Mouse (Mus musculus): ENCODE results near the gene Bpifb1.

Gene Bpifb1

DNA sequence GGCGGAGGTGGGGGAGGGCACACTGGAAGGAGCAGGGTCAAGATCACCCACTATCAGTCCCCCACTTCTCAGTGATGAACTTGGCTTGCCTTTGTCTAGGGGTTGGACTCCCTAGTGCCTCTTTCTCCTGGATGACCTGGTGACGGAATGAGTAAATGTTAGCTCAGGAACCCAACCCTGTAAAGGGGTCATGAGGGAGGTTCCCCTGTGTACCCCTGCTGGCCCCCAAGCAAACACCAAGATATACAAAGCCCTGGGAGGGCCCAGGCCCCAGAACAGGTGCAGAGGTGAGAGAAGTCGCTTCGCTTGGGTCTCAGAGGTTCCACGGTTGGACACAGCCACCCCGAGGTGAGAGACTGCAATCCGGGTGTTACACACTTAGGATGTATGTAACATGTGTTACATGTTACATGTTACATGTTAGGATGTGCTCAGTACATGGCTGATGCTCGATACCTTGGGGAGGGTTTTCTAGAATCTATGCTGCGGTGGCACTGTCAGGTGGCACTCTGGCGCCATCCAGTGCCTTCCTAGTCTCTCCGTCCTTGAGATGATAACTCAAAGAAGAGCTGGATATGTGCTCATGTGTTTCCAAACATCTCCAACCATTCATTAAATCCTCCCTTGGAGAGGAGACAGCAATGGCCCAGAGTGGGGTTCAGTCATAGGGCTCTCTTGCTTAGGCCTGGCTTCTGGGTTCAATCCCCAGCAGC lies at the start of gene Bpifb1:
Bpifb1 (plus strand) TSS at position 273 of the 713 bp plus-strand sequence.
- in situ Hi-C loops (cut with MboI, MseI), result loop anchor here in 1 of 2 experiments (25.0 kb wide), 1 partner anchor 653 kb away; the partner anchor contains the start of gene Nol4l

GRCm38 (mm10) chr2:154142580-154142979 lies 48.0 kb upstream of the Bpifb1 start, which contains the start of gene Bpifa1:
TSS of gene Bpifa1 (plus strand) at chr2:154142880.
- in situ Hi-C loops (cut with MboI, MseI), result no loop called here

- in situ Hi-C loops (cut with MboI, MseI), result no loop called here
Observed at GRCm38 (mm10) chr2:154143735-154144134, 46.9 kb upstream of the Bpifb1 start.

DNA sequence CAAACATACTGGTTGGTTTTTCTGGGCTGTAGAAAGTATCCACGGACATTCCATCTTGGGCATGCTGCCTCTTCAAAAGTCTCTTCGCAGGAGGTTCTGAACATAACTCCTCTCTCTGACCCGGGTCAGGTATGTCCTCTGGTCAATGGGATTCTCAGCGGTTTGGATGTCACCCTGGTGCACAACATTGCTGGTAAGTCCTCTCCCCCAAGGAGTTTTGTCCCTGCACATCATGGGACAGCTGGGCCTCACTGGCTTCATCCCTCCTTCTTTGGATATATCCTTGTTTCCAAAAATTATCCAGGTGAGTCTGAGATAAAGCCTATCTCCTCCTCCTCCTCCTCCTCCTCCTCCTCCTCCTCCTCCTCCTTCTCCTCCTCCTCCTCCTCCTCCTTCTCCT lies 43.1 kb upstream of the Bpifb1 start:
- in situ Hi-C loops (cut with MboI, MseI), result no loop called here

DNA sequence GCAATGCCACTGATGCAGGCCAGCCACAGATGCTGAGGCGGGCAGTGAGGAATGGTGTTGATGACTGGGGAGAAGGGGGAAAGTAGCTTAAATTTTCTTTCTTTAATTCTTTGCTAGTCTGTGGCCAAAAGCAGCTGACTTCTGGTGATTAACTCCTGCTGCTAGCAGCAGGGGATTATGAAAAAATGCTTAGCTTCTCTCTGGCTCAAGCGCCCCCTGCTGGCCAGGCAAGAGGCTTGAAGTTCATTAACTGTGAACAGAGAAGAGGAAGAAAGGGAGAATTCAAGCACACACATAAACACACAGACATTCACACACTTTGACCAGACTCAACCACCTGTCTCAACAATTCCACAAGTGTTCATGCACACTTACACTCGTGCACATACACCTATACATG lies 32.2 kb upstream of the Bpifb1 start:
- in situ Hi-C loops (cut with MboI, MseI), result no loop called here

- in situ Hi-C loops (cut with MboI, MseI), result no loop called here
Observed at GRCm38 (mm10) chr2:154162307-154162706, 28.3 kb upstream of the Bpifb1 start, which contains the start of gene Bpifa5. TSS of gene Bpifa5 (plus strand) at chr2:154162607.

- in situ Hi-C loops (cut with MboI, MseI), result no loop called here
Observed at GRCm38 (mm10) chr2:154163306-154163705, 27.3 kb upstream of the Bpifb1 start.

- in situ Hi-C loops (cut with MboI, MseI), result no loop called here
Observed at GRCm38 (mm10) chr2:154169172-154169571, 21.4 kb upstream of the Bpifb1 start.

GRCm38 (mm10) chr2:154171621-154172020 lies 19.0 kb upstream of the Bpifb1 start:
- in situ Hi-C loops (cut with MboI, MseI), result no loop called here

- in situ Hi-C loops (cut with MboI, MseI), result no loop called here
Observed at GRCm38 (mm10) chr2:154173313-154173712, 17.3 kb upstream of the Bpifb1 start.

DNA sequence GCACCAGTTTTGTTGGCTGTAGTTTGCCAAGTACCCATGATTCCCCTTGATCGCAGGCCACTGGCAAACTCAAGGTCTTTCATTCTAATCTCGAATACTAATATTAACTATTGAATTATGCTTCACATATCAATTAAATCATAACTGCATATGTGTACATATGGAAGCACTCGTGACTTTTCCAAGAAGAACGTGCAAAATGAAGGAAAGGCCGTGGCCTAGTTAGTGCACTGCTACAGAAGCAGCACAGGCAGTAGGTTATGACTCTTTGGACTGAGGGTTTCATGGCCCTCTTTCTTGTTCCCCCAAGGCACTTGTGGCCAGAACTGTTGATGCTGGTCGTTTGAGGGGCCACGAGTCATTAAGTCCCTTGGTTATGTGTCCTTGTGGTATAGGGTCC lies 8.7 kb upstream of the Bpifb1 start:
- in situ Hi-C loops (cut with MboI, MseI), result loop anchor here in 1 of 2 experiments (25.0 kb wide), 1 partner anchor 645 kb away; the partner anchor contains the start of gene Nol4l

GRCm38 (mm10) chr2:154183061-154183460 lies 7.6 kb upstream of the Bpifb1 start:
- in situ Hi-C loops (cut with MboI, MseI), result loop anchor here in 1 of 2 experiments (25.0 kb wide), 1 partner anchor 646 kb away; the partner anchor contains the start of gene Nol4l

DNA sequence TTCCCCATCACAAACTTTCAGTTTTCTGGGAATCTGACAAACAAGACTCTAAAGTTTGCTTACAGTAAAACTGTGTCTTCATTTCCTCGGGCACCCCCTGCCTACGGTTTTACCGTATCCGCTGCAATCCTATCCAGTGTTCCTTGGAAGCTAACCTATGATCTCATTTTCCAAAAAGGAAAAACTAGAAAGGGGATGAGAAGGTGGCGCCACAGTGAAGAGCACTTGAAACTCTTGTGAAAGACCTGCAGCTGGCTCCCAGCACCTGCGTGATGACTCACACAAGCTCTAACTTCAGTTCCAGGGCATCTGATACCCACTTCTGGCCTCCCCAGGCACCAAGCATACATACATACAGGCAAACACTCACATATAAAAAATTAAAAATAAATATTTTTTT lies 5.3 kb upstream of the Bpifb1 start:
- in situ Hi-C loops (cut with MboI, MseI), result loop anchor here in 1 of 2 experiments (25.0 kb wide), 1 partner anchor 648 kb away; the partner anchor contains the start of gene Nol4l

- in situ Hi-C loops (cut with MboI, MseI), result loop anchor here in 1 of 2 experiments (25.0 kb wide), 1 partner anchor 648 kb away; the partner anchor contains the start of gene Nol4l
Observed at GRCm38 (mm10) chr2:154185748-154186147, 4.9 kb upstream of the Bpifb1 start.

DNA sequence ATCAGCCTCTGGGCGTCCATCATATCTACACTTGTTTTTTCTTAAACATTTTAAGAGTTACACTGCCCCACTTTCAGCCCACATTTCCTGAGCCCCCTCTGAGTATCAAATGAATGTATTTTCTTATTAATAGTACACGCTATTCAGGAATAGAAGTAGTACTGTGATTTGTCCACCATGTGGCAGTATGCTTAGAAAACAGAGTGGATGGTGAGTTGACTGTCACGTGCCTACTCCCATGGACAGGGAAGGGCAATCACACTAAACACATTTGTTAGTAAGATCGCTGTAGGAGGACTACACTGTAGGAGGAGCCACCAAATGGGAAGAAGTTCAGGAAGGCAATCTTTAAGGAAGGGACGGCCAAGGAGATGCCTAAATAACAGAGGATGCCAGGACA lies 3.1 kb upstream of the Bpifb1 start:
- in situ Hi-C loops (cut with MboI, MseI), result loop anchor here in 1 of 2 experiments (25.0 kb wide), 1 partner anchor 650 kb away; the partner anchor contains the start of gene Nol4l

DNA sequence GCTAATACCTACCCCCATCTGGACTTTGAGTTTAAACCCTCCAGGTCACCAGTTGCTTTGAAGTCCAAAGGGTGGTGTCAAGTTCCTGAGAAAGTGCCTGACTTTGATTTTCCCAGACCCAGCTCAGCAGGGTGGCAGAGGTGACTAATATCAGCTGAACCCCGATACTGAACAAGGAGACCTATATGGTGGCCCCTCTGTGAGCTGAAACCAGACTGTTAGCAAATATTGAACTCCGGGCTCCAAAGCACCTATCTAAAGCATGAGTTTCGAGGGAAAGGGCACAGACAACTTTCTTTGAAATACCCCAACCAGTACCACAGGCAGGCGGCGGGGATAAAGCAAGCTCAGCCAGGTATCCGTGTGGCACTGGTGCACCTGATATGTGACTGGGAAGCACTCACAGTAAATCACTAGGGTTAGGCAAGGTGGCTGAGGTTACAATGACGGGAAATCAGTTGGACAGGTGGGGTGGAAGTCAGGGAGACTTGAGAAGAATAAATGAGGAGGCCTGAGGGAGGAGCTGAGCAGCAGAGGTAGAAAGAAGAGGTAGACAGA lies 662 bp upstream of the Bpifb1 start:
- in situ Hi-C loops (cut with MboI, MseI), result loop anchor here in 1 of 2 experiments (25.0 kb wide), 1 partner anchor 653 kb away; the partner anchor contains the start of gene Nol4l

GRCm38 (mm10) chr2:154192141-154192540 lies 1.5 kb downstream of the Bpifb1 start:
- in situ Hi-C loops (cut with MboI, MseI), result loop anchor here in 1 of 2 experiments (25.0 kb wide), 1 partner anchor 655 kb away; the partner anchor contains the start of gene Nol4l

GRCm38 (mm10) chr2:154193071-154193470 lies 2.5 kb downstream of the Bpifb1 start:
- in situ Hi-C loops (cut with MboI, MseI), result loop anchor here in 1 of 2 experiments (25.0 kb wide), 1 partner anchor 656 kb away; the partner anchor contains the start of gene Nol4l

GRCm38 (mm10) chr2:154193994-154194504 lies 3.4 kb downstream of the Bpifb1 start:
- in situ Hi-C loops (cut with MboI, MseI), result loop anchor here in 1 of 2 experiments (25.0 kb wide), 1 partner anchor 657 kb away; the partner anchor contains the start of gene Nol4l

DNA sequence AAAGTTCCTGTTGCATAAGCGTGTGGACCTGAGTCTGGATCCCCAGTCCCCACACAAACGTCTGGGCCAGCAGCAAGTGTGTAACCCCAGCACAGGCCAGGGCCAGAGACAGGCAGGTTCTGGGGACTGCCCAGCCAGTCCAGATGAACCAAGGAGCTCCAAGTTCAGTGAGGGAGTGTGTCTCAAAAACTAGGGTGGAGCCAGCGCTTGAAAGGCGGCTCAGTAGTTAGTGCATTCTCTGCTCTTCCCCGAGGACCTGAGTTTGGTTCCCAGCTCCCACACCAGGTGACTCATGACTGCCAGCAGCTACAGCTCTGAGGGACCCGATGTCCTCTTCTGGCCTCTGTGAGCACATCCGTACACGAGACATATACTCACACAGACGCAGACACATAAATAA lies 6.4 kb downstream of the Bpifb1 start:
- in situ Hi-C loops (cut with MboI, MseI), result loop anchor here in 1 of 2 experiments (25.0 kb wide), 1 partner anchor 660 kb away; the partner anchor contains the start of gene Nol4l

DNA sequence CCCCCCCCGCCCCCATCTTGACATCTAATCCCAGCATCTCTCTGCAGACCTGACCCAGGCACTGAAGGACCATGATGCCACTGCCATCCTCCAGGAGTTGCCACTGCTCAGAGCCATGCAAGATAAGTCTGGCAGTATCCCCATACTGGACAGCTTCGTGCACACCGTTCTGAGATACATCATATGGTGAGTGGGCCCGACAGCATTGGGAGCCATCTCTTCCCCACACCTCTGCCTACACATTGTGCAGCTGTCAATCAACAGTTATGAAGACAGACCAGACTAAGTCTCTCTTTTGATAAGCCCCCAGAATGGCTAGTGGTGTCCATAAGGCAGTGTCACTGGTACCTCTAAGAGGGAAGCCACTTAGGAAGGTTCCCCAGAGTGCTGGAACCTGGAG lies 14.0 kb downstream of the Bpifb1 start:
- in situ Hi-C loops (cut with MboI, MseI), result loop anchor here in 1 of 2 experiments (5.0 kb wide), 1 partner anchor 83 kb away; no protein-coding TSS in a partner anchor

GRCm38 (mm10) chr2:154206908-154207307 lies 16.3 kb downstream of the Bpifb1 start:
- in situ Hi-C loops (cut with MboI, MseI), result loop anchor here in 1 of 2 experiments (5.0 kb wide), 1 partner anchor 80 kb away; no protein-coding TSS in a partner anchor
